Mouse (Mus musculus): ENCODE results near the gene Cfap70. TPM values are rescaled to one million over a fixed set of nuclear protein-coding genes. Genes with fewer than 3 reads are reported as not detected.

The Cfap70 gene
- polyA plus RNA-seq, 1 experiment from 2014 or later = 0.98 TPM

DNA sequence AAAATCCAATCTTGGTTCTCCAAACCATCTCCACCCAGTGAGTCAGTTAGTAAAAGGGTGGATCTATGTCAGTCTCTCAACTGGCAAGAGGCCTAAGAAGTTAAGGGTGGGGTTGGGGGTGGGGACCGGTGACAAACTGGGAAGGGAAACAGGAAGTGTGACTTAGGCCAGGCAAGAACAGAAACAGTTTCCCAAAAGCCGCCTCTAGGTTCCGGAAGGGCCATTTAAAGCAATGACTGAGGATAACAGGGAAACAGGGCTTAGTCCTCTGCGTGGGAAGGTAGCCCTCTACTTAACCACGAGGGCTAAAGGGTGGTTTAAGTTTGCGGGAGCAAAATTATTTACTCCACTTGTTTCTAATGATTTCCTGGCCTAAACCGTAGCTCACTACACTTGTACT, 26.8 kb upstream of the Cfap70 start:
- 29% methylated on average over 7 of the region's 7 CpGs for WGBS
- peak overlapping the region; percentile 59; the same call in 1 of the 2 replicates for H3K4me3 ChIP-seq (ENCODE audit: low read depth, low read length)
- H3K9ac ChIP-seq (ENCODE audit: low read length) = no peak overlapping the region
- ATAC-seq (no peak), DNase-seq (ENCODE audit: low spot score) (no peak)
- no peaks in the 10 kb centered on the region for H3K27me3 ChIP-seq (replicated peaks; ENCODE audit: control insufficient read depth, insufficient read depth, low read length)
- no peaks in the 10 kb centered on the region for H3K9me3 ChIP-seq (replicated peaks; ENCODE audit: control insufficient read depth, low read length)
- peaks cover 4% of the 10 kb centered on the region for H3K4me1 ChIP-seq (ENCODE audit: control insufficient read depth, insufficient read depth, low read length)
- H3K27ac ChIP-seq (ENCODE audit: low read depth, low read length) = no peak overlapping the region
- peaks cover 3% of the 10 kb centered on the region; the same call in 1 of the 2 replicates for H3K36me3 ChIP-seq (ENCODE audit: control insufficient read depth, insufficient read depth, low read length)
- peak overlapping the region; percentile 90 for H3K4me2 ChIP-seq (ENCODE audit: low read length)

DNA sequence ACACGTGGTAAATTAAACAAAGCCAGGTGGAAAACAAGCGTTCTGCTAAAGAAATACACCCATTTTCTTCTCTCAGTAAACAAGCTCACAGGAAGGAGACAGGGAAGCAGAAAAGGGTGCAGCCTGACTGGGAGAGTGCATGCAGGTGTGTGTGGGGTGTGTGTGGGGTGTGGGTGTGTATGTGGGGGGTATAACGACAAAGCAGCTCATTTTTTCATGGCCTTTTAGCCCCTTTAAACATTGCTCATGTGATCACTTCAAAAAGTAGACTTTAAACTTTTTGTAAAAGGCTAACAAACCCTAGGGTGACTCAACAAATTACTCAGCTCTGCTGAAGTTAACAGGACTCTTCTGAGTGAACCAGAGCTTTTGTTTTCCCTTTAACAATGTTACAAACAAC, 26.4 kb upstream of the Cfap70 start:
- Histone ChIP-seq H3K4me2 (ENCODE audit: low read length) (no peak overlapping the region), H3K27ac (ENCODE audit: low read depth, low read length) (no peak overlapping the region), H3K4me1 (ENCODE audit: control insufficient read depth, insufficient read depth, low read length) (peaks cover 4% of the 10 kb centered on the region), H3K9me3 (replicated peaks; ENCODE audit: control insufficient read depth, low read length) (no peaks in the 10 kb centered on the region), H3K9ac (ENCODE audit: low read length) (no peak overlapping the region), H3K36me3 (ENCODE audit: control insufficient read depth, insufficient read depth, low read length) (peaks cover 3% of the 10 kb centered on the region; the same call in 1 of the 2 replicates), H3K27me3 (replicated peaks; ENCODE audit: control insufficient read depth, insufficient read depth, low read length) (no peaks in the 10 kb centered on the region), H3K4me3 (ENCODE audit: low read depth, low read length) (no peak overlapping the region)
- ATAC-seq (no peak), DNase-seq (ENCODE audit: low spot score) (no peak)
- WGBS = 62% methylated on average over 3 of the region's 3 CpGs

DNA sequence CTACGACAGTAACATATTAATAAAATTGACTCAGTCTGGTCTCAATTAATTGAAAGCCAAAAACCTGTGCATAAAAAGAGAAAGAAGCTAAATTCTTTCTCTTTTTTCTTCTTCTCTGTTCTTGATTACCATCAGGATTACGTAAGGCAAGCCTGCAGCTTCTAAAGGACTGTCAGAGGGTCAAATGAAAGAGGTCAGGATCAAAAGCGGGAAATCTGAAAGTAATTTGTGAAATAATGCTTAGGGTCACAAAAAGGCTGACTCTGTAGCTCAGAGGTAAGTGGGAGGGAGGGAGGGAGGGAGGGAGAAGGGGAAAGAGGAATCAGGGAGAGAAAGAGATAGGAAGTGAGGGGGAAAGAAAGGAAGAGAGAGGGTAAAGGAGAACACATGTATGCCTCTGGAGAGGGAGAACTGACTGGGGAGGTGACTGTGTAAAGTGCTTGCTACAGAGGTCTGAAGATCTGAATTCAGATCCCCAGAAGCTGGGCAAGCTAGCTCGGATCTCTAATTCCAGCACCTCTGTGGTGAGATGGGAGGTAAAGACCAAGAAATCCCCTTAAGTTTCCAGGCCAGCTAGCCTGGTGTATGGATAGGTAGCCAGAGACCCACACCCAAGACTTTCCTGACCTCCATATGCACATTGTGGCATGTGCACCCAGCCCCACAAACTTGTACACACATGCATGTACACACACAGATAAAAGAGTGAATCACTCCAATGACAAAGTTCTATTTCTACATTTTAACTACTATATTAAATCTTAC, 25.4 kb upstream of the Cfap70 start:
- Histone ChIP-seq H3K9me3 (replicated peaks; ENCODE audit: control insufficient read depth, low read length) (no peaks in the 10 kb centered on the region), H3K4me2 (ENCODE audit: low read length) (no peak overlapping the region), H3K9ac (ENCODE audit: low read length) (no peak overlapping the region), H3K27me3 (replicated peaks; ENCODE audit: control insufficient read depth, insufficient read depth, low read length) (no peaks in the 10 kb centered on the region), H3K4me3 (ENCODE audit: low read depth, low read length) (no peak overlapping the region), H3K4me1 (ENCODE audit: control insufficient read depth, insufficient read depth, low read length) (peaks cover 4% of the 10 kb centered on the region), H3K36me3 (ENCODE audit: control insufficient read depth, insufficient read depth, low read length) (peaks cover under 1% of the 10 kb centered on the region; the same call in 1 of the 2 replicates), H3K27ac (ENCODE audit: low read depth, low read length) (no peak overlapping the region)
- 43% methylated on average over 4 of the region's 4 CpGs for WGBS
- DNase-seq (ENCODE audit: low spot score) (no peak), ATAC-seq (no peak)

DNA sequence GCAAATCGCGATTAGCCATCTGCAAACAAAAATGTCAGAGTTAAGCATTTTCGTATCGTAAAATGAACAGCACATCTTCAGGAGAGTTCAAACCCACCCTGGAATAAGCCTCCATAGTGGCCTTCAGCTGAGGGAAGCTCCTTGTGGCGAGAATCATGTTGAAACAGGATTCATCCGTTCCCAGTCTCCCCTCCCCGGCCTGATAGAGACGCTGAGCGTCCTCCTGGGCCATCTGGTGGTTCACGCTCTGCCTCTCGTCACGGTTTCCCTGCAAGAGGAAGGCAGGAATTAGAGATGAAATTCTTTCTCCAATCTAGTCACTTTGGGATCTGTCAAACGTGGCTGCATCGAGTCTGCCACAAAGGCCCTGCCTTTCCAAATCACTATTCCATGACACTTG, 8.2 kb upstream of the Cfap70 start:
- H3K27ac ChIP-seq (ENCODE audit: low read depth, low read length) = no peak overlapping the region
- no peak overlapping the region for H3K4me3 ChIP-seq (ENCODE audit: low read depth, low read length)
- H3K9me3 ChIP-seq (replicated peaks; ENCODE audit: control insufficient read depth, low read length) = no peaks in the 10 kb centered on the region
- no peaks in the 10 kb centered on the region for H3K4me1 ChIP-seq (ENCODE audit: control insufficient read depth, insufficient read depth, low read length)
- H3K4me2 ChIP-seq (ENCODE audit: low read length) = no peak overlapping the region
- 87% methylated on average over 14 of the region's 14 CpGs for WGBS
- H3K9ac ChIP-seq (ENCODE audit: low read length) = no peak overlapping the region
- H3K36me3 ChIP-seq (ENCODE audit: control insufficient read depth, insufficient read depth, low read length) = 0 out of 2 replicates have a peak, but pooled peaks cover 3% of the 10 kb centered on the region
- DNase-seq (ENCODE audit: low spot score) (no peak), ATAC-seq (no peak)
- H3K27me3 ChIP-seq (replicated peaks; ENCODE audit: control insufficient read depth, insufficient read depth, low read length) = no peaks in the 10 kb centered on the region

- no peak overlapping the region for H3K9ac ChIP-seq (ENCODE audit: low read length)
- DNase-seq (ENCODE audit: low spot score) (no peak), ATAC-seq (no peak)
- no peaks in the 10 kb centered on the region for H3K9me3 ChIP-seq (replicated peaks; ENCODE audit: control insufficient read depth, low read length)
- H3K4me3 ChIP-seq (ENCODE audit: low read depth, low read length) = no peak overlapping the region
- H3K27ac ChIP-seq (ENCODE audit: low read depth, low read length) = no peak overlapping the region
- H3K27me3 ChIP-seq (replicated peaks; ENCODE audit: control insufficient read depth, insufficient read depth, low read length) = no peaks in the 10 kb centered on the region
- no peaks in the 10 kb centered on the region for H3K4me1 ChIP-seq (ENCODE audit: control insufficient read depth, insufficient read depth, low read length)
- 0 out of 2 replicates have a peak, but pooled peaks cover 3% of the 10 kb centered on the region for H3K36me3 ChIP-seq (ENCODE audit: control insufficient read depth, insufficient read depth, low read length)
- 93% methylated on average over 9 of the region's 9 CpGs for WGBS
- H3K4me2 ChIP-seq (ENCODE audit: low read length) = no peak overlapping the region
These were observed 6.4 kb upstream of the Cfap70 start for GRCm38 (mm10) chr14:20458378-20458777.

DNA sequence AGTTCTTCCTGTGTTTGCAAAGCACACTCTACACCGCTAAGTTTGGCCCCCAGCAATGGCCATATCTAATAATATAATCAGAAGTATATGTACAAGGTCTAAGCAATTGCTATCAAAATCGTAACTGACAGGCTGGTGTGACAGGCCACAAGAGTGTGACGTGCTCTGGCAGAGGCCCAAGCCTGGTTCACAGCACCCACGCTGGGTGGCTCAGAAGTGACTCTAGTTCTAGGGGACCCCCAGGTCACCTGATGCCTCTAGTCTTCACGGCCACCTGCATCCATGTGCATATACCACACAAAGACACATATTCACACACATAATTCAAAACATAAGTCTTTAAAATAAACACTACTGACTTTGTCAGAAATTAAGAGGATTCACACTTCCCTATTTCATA, 903 bp upstream of the Cfap70 start:
- DNase-seq (ENCODE audit: low spot score) (no peak), ATAC-seq (no peak)
- no peaks in the 10 kb centered on the region for H3K27me3 ChIP-seq (replicated peaks; ENCODE audit: control insufficient read depth, insufficient read depth, low read length)
- no peak overlapping the region for H3K4me2 ChIP-seq (ENCODE audit: low read length)
- H3K9me3 ChIP-seq (replicated peaks; ENCODE audit: control insufficient read depth, low read length) = no peaks in the 10 kb centered on the region
- peaks cover 5% of the 10 kb centered on the region; the same call in 1 of the 2 replicates for H3K4me1 ChIP-seq (ENCODE audit: control insufficient read depth, insufficient read depth, low read length)
- 92% methylated on average over 5 of the region's 5 CpGs for WGBS
- H3K9ac ChIP-seq (ENCODE audit: low read length) = no peak overlapping the region
- H3K27ac ChIP-seq (ENCODE audit: low read depth, low read length) = no peak overlapping the region
- H3K4me3 ChIP-seq (ENCODE audit: low read depth, low read length) = no peak overlapping the region
- H3K36me3 ChIP-seq (ENCODE audit: control insufficient read depth, insufficient read depth, low read length) = no peaks in the 10 kb centered on the region

GRCm38 (mm10) chr14:20451302-20451701, 724 bp downstream of the Cfap70 start:
- Histone ChIP-seq H3K9me3 (replicated peaks; ENCODE audit: control insufficient read depth, low read length) (no peaks in the 10 kb centered on the region), H3K27me3 (replicated peaks; ENCODE audit: control insufficient read depth, insufficient read depth, low read length) (no peaks in the 10 kb centered on the region), H3K4me3 (ENCODE audit: low read depth, low read length) (peak overlapping the region; percentile 26), H3K36me3 (ENCODE audit: control insufficient read depth, insufficient read depth, low read length) (no peaks in the 10 kb centered on the region), H3K4me1 (ENCODE audit: control insufficient read depth, insufficient read depth, low read length) (peaks cover 5% of the 10 kb centered on the region; the same call in 1 of the 2 replicates), H3K4me2 (ENCODE audit: low read length) (peak overlapping the region; percentile 56), H3K9ac (ENCODE audit: low read length) (peak overlapping the region; percentile 32), H3K27ac (ENCODE audit: low read depth, low read length) (0 out of 2 replicates have a peak overlapping the region, but pooled peaks have one; percentile 22)
- DNase-seq (ENCODE audit: low spot score) (peak; percentile 64), ATAC-seq (peak; percentile 79)
- 16% methylated on average over 2 of the region's 2 CpGs for WGBS

DNA sequence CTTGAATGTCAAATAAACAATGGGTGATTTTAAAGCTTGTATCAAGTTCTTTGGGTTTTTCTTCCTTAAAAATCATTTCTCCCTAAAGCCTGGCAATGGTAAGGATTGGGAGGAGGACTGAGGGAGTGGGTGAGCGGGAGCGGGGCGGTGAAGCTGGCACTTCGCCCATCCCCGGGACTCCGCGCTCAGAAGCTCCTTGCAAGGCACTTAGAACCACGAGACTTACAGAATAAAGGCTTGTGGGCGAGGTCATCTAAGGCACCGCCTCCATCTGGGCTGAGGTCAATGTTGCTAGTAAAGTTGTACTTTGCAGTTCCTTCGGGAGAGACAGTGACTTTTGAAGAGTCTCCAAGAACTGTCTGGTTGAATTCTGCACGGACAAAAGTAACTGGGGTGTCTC, 4.8 kb downstream of the Cfap70 start:
- WGBS = 41% methylated on average over 12 of the region's 12 CpGs
- H3K9me3 ChIP-seq (replicated peaks; ENCODE audit: control insufficient read depth, low read length) = no peaks in the 10 kb centered on the region
- no peaks in the 10 kb centered on the region for H3K27me3 ChIP-seq (replicated peaks; ENCODE audit: control insufficient read depth, insufficient read depth, low read length)

DNA sequence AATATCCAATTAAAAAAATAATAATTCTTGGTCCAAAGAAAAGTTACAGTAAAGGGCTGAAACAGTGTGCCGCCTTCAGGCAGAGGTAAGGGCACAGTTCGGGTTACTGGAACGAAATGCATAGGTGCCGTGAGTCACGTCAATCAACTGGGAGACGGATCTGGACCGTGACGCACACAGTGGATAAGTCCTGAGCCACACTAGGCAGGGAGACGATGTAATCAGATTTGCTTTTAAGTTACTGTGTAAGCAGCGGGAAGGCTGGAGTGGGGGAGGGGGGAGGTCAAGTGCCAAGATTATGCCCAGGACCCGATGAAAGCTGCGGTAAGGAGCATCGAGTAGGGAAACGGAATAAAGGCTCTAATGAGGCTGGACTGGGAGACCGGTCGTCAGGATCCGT, 9.8 kb downstream of the Cfap70 start:
- WGBS = 72% methylated on average over 17 of the region's 17 CpGs
- H3K36me3 ChIP-seq (ENCODE audit: control insufficient read depth, insufficient read depth, low read length) = no peaks in the 10 kb centered on the region
- ATAC-seq = no peak
- H3K9me3 ChIP-seq (replicated peaks; ENCODE audit: control insufficient read depth, low read length) = no peaks in the 10 kb centered on the region
- H3K4me3 ChIP-seq (ENCODE audit: low read depth, low read length) = no peak overlapping the region
- H3K27me3 ChIP-seq (replicated peaks; ENCODE audit: control insufficient read depth, insufficient read depth, low read length) = no peaks in the 10 kb centered on the region
- no peaks in the 10 kb centered on the region for H3K4me1 ChIP-seq (ENCODE audit: control insufficient read depth, insufficient read depth, low read length)
- H3K4me2 ChIP-seq (ENCODE audit: low read length) = no peak overlapping the region
- H3K9ac ChIP-seq (ENCODE audit: low read length) = no peak overlapping the region
- DNase-seq (ENCODE audit: low spot score) = no peak
- no peak overlapping the region for H3K27ac ChIP-seq (ENCODE audit: low read depth, low read length)

More for the DNA sequence above, 4.8 kb downstream of the Cfap70 start:
- Histone ChIP-seq H3K27ac (ENCODE audit: low read depth, low read length) (no peak overlapping the region), H3K4me2 (ENCODE audit: low read length) (no peak overlapping the region), H3K4me1 (ENCODE audit: control insufficient read depth, insufficient read depth, low read length) (peaks cover 5% of the 10 kb centered on the region; the same call in 1 of the 2 replicates), H3K9ac (ENCODE audit: low read length) (no peak overlapping the region), H3K36me3 (ENCODE audit: control insufficient read depth, insufficient read depth, low read length) (no peaks in the 10 kb centered on the region), H3K4me3 (ENCODE audit: low read depth, low read length) (no peak overlapping the region)
- peak; percentile 5 for DNase-seq (ENCODE audit: low spot score)
- ATAC-seq = no peak
